Mouse (Mus musculus): ENCODE results near the gene Tnfrsf14.

- TF ChIP-seq CTCF (IDR thresholded peaks at IDR 0.05; ENCODE audit: low read depth) = no peak
- TF ChIP-seq EP300 (IDR thresholded peaks at IDR 0.05; ENCODE audit: low read depth) = no peak
Observed at GRCm38 (mm10) chr4:154961911-154962310, 33.5 kb upstream of the Tnfrsf14 start.
